Mouse (Mus musculus) right cerebral cortex, postnatal 10 days (tissue): Measurements from ENCODE around the gene Fnip2.
"Not testable (repeated sequence)": the region's sequence is repeated elsewhere in the genome, so short reads cannot be mapped to it uniquely, and the experiment has no call there.

Source experiments
- DNase-seq, 2 experiments: peaks; one replicate each; pipeline ENCODE4 v3.0.0; 2021; ENCODE audit warnings: low spot score in 2 of 2

The Fnip2 gene

DNA sequence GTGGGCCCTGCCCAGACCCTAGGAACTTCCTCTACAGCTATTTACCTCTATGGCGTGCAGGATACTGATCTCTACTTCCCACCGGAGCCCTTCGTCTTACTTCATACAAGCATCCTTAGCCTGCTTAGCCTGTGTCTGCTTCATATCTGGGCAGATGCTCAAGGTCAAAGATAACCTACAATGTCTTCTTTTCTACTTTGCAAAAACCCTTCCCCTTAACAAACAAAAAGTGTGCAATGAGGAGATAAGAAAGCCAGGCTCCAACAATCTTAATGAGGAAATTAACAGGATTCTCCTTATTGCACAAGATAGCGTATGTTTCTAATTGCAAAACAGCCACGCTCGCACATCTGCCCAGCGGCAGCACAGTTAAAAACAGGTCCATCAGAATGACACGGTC is 89.2 kb downstream of the Fnip2 start:
- no peak for DNase-seq

DNA sequence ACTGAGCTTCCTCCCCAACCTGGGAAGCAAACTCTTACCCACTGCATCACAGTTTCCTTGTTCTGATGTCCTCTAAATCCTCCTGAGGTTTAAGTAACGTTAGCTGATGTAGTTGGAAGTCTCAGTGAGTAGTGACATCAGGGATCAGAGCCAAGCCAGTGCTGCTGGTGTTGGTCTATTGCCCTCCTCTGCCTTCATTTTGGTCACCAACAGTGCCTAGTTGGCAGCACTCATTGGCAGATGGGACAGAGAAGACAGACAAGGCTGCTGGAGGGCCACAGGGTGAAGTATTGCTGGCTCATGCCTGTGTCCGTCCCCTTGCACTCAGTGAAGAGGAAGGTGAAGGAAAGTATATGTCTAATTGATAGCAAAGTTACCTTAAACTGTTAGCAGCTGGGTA is 91.6 kb downstream of the Fnip2 start:
- peak in 1 of 2 experiments; percentile 45 for DNase-seq

- DNase-seq = peak; percentile 55 to 82
These were observed 92.7 kb downstream of the Fnip2 start for GRCm38 (mm10) chr3:79474911-79475310.

DNA sequence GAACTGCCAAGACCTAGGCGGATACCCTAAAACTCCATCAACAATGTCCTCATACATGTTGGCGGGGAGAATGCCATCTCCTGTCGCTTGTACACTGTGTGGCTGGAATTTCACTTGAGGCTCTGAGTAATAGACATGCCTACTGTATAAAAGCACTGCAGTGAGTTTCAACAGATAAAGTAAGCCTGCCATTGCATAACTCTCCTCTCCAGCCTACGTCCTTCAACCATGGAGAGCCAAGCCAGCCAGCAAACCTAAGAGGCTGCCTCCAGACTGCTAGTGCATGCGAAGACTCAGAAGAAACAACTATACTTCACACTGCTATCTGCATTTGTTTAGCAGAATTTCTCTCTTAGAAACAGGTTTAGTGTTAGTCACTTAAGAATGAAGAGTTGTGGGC is 95.2 kb downstream of the Fnip2 start:
- no peak for DNase-seq

- DNase-seq = no peak
These were observed 98.2 kb downstream of the Fnip2 start for GRCm38 (mm10) chr3:79469440-79469839.

GRCm38 (mm10) chr3:79458651-79459275 is 108.8 kb downstream of the Fnip2 start:
- DNase-seq = no peak

DNA sequence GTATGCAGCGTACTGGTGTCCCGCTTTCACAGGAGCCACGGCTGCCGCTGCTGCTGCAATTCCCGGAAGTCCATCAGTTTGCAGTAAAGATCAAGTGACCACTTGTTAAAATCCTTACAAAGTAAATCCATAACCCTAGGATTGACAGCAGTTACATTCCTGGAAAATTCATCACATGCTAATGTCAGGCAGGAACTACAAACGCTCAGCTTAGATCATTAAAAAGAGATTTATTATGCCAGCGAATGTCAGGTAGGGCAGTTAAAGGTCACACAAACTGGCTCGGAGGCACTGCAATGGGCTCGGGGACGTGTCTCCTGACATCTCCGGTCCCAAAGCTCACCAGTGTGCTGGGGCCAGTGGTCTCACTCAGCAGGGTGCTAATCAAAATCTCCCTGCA is 111.8 kb downstream of the Fnip2 start:
- DNase-seq = no peak

DNA sequence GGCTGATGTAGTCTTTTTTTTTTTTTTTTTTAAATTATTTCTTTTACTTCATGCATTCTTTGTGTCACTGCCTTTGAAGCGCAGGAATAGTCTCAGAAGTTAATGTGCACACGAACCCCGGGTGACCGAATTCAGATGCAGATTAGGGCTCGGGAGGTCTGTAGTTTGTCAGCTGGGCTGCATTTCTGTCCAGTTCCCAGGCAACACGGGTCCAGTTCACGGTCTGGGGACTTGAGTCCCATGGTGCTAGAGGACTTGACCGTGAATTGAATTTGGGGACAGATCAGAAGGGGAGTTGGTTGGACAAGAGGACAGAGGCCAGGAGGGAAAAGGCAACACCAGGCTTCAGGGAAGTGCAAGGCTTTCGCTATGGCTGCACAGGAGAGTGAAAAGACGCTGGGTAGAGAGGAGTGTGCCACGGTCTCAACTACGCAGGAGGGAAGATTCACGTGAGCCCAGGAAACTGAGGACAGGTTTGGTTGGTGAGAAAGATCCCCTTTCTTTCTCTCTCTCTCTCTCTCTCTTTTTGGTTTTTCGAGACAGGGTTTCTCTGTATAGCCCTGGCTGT is 114.8 kb downstream of the Fnip2 start:
- DNase-seq = no peak

DNA sequence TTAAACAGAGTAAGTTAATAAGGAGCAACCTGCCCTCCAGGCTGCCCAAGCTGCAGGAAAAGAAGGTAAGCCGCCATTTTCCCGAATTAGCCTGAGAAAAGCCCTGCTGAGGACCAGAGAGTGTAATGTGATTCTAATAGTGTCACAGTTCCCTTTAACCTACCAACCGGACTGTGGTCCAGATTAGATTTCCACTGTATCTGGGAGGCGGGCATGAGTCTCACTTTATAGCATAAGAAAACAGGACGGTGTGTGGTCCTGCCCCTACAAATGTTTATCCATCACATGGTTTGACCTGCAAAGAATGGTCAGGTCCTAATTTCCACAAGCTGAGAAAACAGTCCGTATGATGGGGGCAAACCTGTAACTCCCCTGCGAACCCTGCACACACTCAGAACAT is 118.2 kb downstream of the Fnip2 start:
- DNase-seq = no peak

DNA sequence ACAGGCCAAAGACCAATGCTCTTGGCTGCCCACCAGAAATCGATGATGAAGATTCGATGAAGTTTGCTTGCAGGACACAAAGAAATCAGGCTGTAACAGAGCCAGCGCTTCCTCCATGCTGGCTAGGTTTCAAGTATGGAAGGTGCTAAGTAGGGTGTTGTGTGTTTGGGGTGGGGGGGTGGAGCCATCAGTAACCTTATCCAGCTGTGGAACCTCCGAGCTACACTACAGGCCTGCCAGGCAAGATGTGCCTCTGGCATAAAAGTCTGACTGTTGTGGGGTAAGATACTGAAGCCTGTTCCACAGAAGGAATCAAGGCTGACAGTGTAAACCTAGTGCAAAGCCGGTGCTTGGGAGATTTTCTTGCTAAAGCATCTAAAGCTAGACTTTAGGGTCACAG is 119.2 kb downstream of the Fnip2 start:
- DNase-seq = no peak

DNA sequence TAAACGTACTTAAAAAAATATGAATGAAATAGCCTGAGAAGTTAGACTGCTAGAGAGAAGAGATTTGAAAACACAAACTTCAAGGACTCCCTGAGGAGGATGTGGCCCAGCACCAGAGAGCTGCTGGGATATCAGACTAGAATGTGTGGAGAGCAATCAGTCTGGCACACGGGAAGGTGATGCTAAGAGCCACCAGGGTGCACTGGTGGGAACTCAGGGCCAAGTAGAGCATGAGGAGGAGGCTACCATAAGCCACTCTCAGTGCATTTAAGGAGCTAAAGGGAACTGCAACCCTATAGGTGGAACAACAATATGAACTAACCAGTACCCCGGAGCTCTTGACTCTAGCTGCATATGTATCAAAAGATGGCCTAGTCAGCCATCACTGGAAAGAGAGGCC is 120.9 kb downstream of the Fnip2 start:
- not testable (repeated sequence) for DNase-seq

- DNase-seq = no peak
These were observed 121.5 kb downstream of the Fnip2 start for GRCm38 (mm10) chr3:79446124-79446523.

DNA sequence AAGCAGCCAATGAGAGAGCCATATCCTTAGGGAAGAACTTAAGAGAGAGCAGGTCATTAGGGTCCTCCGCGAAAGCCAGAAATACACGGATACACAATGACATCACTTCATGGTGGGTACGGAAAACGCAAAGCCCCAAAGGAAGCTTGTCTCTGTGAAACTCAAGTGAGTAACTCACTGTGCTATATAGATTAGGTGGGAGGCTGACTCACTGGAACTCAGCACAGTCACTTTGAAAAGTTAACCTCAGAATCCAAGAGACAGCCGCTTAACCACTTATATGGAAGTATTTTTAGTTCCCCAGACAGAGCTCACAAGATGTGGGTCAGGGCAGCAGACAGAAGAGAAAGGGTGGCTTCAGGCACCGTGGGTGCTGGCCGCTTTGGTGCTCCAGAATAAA is 122.6 kb downstream of the Fnip2 start:
- no peak for DNase-seq

GRCm38 (mm10) chr3:79443850-79444249 is 123.7 kb downstream of the Fnip2 start:
- no peak for DNase-seq

GRCm38 (mm10) chr3:79440976-79441491 is 126.6 kb downstream of the Fnip2 start:
- DNase-seq = peak; percentile 56 to 63

DNA sequence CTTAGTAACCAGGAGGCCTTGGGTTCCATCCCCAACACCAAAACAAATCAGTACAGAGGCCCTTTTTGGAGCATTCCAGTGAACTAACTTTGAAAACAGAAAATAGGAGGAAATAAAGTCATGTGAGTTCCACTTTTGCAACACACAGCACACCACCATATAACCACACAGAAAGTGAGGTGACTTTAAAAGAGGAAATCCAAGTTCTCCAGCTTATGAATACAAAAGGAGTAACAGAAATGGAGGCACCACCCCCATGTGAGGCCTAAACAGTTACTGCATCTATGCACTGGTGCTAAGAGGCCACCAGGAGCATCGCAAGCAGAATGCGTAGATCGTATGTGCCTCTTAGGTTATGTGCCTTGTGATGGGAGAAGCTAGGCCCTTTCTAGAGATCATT is 129.3 kb downstream of the Fnip2 start:
- DNase-seq = no peak

GRCm38 (mm10) chr3:79436186-79436585 is 131.4 kb downstream of the Fnip2 start:
- DNase-seq = peak; percentile 57 to 77

- DNase-seq = no peak
These were observed 132.6 kb downstream of the Fnip2 start for GRCm38 (mm10) chr3:79434985-79435384.

- DNase-seq = no peak
These were observed 133.2 kb downstream of the Fnip2 start for GRCm38 (mm10) chr3:79434436-79434835.

DNA sequence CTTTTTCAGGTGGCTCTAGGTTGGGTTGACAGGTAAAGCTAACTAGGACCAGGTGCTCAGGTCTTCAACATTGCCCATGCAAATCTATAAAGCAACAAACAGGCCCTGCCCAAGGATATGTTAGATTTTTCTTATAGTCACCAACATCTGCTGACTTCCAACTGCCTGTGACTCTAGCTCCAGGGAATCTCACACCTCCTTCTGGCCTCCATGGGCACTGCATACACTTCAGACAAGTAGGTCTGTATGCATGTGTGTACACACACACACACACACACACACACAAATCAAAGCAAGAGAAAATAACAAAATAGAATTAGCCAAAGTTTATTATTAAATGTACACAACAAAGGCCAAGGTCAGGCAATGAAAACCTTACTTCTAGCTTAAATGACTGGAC is 134.0 kb downstream of the Fnip2 start:
- DNase-seq = no peak

- no peak for DNase-seq
These were observed 142.2 kb downstream of the Fnip2 start for GRCm38 (mm10) chr3:79425441-79425840.

DNA sequence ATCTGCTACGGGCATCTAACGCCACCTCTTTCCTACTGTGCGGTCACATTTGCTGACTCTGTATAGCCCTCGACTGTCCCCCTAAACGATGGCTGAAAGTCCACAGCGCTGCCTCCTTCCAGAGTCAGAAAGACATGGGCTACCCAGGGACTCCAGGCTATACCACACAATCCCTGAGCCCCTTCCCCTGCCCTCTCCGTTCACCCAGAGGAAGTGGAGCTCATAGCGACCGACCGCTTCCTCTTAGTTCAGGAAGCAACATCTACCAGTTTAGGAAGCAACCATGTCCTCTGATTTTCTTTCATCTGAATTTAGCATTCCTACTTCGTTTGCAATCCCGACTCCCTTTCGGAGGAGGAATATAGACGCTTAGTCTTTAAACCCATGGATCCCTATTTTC is 148.7 kb downstream of the Fnip2 start:
- no peak for DNase-seq

DNA sequence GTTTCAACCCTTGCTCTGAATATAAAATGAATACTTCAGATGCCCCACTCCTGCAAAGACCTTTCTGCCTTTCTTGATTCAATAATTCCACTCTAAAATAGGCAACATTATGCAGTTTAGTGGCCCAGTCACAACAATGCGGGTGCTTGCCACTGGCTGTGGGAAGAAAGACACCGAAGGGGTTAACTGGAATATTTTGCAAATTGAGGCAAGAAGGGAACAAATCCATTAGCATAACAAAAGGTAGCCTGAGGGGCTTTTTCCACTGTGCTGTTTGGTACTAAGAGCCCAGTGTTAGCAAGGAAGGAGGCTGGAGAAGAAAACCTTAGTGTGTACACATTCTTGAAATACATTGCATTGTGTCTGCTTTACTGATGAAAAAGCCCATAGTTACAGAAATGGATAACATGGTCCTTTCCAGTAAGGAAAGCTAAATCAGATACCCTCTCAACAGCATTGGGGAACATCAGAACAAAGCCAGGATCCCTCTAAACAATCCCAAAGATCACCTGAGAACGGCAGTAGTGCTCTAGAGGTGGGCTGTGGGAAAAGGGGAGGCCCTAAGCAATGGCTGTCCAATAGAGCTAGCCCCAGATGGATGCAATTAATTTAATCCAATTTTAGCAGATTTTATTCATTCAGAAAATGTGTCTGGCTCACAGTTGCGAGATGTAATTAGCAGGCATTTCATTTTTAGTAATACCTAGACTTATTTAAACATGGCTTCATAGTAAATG is 150.5 kb downstream of the Fnip2 start:
- DNase-seq = no peak
